Mouse (Mus musculus): ENCODE measurements around the gene Gsdmc3. TPM values are rescaled to one million over a fixed set of nuclear protein-coding genes. Genes with fewer than 3 reads are reported as not detected.

Gene Gsdmc3
- polyA plus RNA-seq, 1 experiment, result not detected

Other genes starting within 250 kb of the Gsdmc3 start
- gene Gsdmc2, start 33.4 kb downstream of the Gsdmc3 start, polyA plus RNA-seq (2012; rRNA removed), result 0.31 TPM in 1 of 2 replicates, not detected in the other
- 0.05 and 0.96 TPM in 2 replicates for gene Gsdmc4, start 33.7 kb upstream of the Gsdmc3 start, polyA plus RNA-seq (2012; rRNA removed)
- 19.1 and 23.1 TPM in 2 replicates for gene Fam49b, start 181.9 kb upstream of the Gsdmc3 start, polyA plus RNA-seq (2012; rRNA removed)

Measured in lung, adult 2 months (tissue).